Mouse (Mus musculus) embryonic fibroblast, embryonic 13.5 days (primary cell): ENCODE measurements around the gene Cacna2d4.

ENCODE experiments used
- CTCF ChIP-seq: IDR thresholded peaks from 2 replicates; pipeline ENCODE4 v1.5.1; 2011; ENCODE audit warnings: mild to moderate bottlenecking, control low read depth, low read length, moderate library complexity, borderline replicate concordance; ENCODE audit not compliant: insufficient read depth
- POLR2A ChIP-seq: IDR thresholded peaks from 2 replicates; pipeline ENCODE4 v1.6.1; 2011; ENCODE audit warnings: low read depth, mild to moderate bottlenecking, control low read depth, low read length, moderate library complexity

DNA sequence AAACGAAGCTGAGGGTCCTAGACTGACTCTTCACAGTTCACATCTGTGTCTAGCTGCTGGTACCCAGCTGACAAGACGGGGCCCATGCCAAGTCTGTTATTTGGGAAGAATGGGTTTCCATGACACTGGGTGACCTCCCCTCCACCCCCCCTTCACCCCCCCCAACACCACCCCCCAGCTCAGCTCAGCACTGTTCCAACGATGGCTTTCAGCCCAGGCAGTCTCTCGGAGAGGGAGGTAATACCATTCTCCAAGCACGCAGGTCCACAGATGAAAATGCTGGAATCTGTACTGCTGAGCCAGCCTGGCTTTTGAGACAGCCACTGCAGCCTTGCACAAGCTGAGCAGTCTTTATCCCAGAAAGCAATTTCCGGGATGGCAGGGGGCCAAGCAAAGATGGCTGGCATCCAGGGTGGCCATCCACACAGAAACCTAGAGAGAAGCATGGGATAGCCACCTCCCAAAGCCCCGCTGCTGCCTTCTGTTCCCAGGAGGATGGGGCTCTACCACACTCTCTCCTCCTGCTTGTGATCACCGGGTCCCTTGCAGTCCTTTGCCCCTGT lies 1.2 kb downstream of the Cacna2d4 start:
- no peak for TF ChIP-seq POLR2A
- TF ChIP-seq CTCF: no peak
